Comparison of ENCODE assay signal across 8 mouse cellular contexts in the genomic region with DNA sequence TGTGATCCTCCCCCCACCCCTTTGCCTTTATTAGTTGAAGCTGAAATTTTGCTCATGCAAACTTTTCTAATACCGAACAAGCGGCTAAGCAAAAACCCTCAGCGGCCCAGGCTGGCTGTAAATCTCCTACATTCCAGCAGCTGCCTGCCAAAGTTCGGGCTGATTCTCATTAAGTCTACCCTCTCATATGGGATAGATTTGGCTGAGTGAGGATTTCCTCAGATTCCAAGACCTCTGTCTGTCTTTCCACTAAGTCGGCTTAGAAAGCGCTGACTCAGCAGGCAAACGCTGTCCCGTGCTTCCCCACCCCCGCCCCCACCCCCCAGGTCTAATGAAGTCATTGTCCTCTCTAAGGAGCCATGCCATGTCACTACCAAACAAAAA. TPM values are rescaled to one million over a fixed set of nuclear protein-coding genes. Genes with fewer than 3 reads are reported as not detected.
A peak's percentile ranks its signal among the peaks of the same experiment; 100 is the strongest.
DNase-seq lines count a peak whose midpoint lies in the region; ATAC-seq and TF ChIP-seq lines count a peak whose summit lies in the region.

No protein-coding gene starts in this region.

- TF ChIP-seq CTCF in stomach, postnatal 0 days (IDR thresholded peaks at IDR 0.05; ENCODE audit: low read depth) = no peak

- H3K9ac ChIP-seq in stomach, postnatal 0 days (ENCODE audit: low read length) = no peak overlapping the region

- H3K9me3 ChIP-seq in stomach, postnatal 0 days (ENCODE audit: control insufficient read depth, low read length) = no peaks in the 10 kb centered on the region

- H3K4me3 ChIP-seq in stomach, postnatal 0 days (ENCODE audit: low read depth, low read length) = no peak overlapping the region

- H3K4me1 ChIP-seq in stomach, postnatal 0 days (replicated peaks; ENCODE audit: control insufficient read depth, insufficient read depth) = 0 out of 2 replicates have a peak, but pooled peaks cover 3% of the 10 kb centered on the region

- 20% methylated on average over 9 of the region's 9 CpGs for whole genome bisulfite sequencing in stomach, postnatal 0 days

- no peaks in the 10 kb centered on the region for H3K27me3 ChIP-seq in stomach, postnatal 0 days (ENCODE audit: control insufficient read depth, insufficient read depth, low read length)

- H3K4me2 ChIP-seq in stomach, postnatal 0 days (replicated peaks; ENCODE audit: low read depth) = no peak overlapping the region

- H3K27ac ChIP-seq in stomach, postnatal 0 days (replicated peaks) = no peak overlapping the region

- ATAC-seq in frontal cortex, adult (ENCODE audit: low TSS enrichment) = 0 out of 2 replicates have a peak, but pooled peaks have one; percentile 18
- ATAC-seq in stomach, postnatal 0 days (ENCODE audit: low FRiP score, low TSS enrichment) = no peak

- no peaks in the 10 kb centered on the region for H3K36me3 ChIP-seq in stomach, postnatal 0 days (ENCODE audit: control insufficient read depth, insufficient read depth, low read length)

- intact Hi-C loops in left cerebral cortex, postnatal 10 days (cut with DNase I) = no loop called here

- DNase-seq in frontal cortex, postnatal 25 days (ENCODE audit: low spot score in 2 of 2) = no peak
- peak; percentile 71 for DNase-seq in R1 (ENCODE audit: low read depth, low spot score)
- DNase-seq in gastrocnemius, postnatal 25 days = peak; percentile 71
- peak; percentile 62 for DNase-seq in kidney, postnatal 25 days
- DNase-seq in stomach, postnatal 0 days (ENCODE audit: low spot score) = peak; percentile 21
- DNase-seq in cerebellum, postnatal 4 days (ENCODE audit: low spot score in 2 of 2) = no peak
- DNase-seq in left cerebral cortex, postnatal 10 days (ENCODE audit: extremely low spot score in 1 of 2, low spot score in 2 of 2) = no peak

- TF ChIP-seq EP300 in stomach, postnatal 0 days (optimal IDR thresholded peaks at IDR 0.05) = no peak

RNA-seq across cellular contexts. Expression of gene Sgk1, which starts 55.2 kb away (rescaled TPM):
- total RNA-seq in gastrocnemius, postnatal 25 days (2021) = 100 to 1,000 TPM; 158 to 195 TPM
- polyA plus RNA-seq in stomach, postnatal 0 days (2015; fragmentation: Nextera tagmentation; extraction: Ambion mirVana) = 60.0 and 73.1 TPM in 2 replicates
- 10 to 100 TPM; 70.4 to 86.9 TPM for total RNA-seq in left cerebral cortex, postnatal 10 days (2021)

Comparison
In these comparisons a context has a peak if more than half of its experiments do, and no peak if none do; other contexts are left out.
1. DNase-seq: peak in R1 (single experiment), gastrocnemius, postnatal 25 days (single experiment), kidney, postnatal 25 days (2 of 2) and stomach, postnatal 0 days (single experiment); none in frontal cortex, postnatal 25 days (0 of 2), cerebellum, postnatal 4 days (0 of 2) and left cerebral cortex, postnatal 10 days (0 of 2).